Mouse (Mus musculus): Measurements from ENCODE around the gene Polr3gl.
A peak's percentile ranks its signal among the peaks of the same experiment; 100 is the strongest.

Polr3gl gene

GRCm38 (mm10) chr3:96557694-96558093 lies 36.3 kb downstream of the Polr3gl start, which contains the start of gene Txnip:
Gene Txnip (plus strand): TSS chr3:96557957.
- DNase-seq (ENCODE audit: low spot score): peak; percentile 99

GRCm38 (mm10) chr3:96556651-96557635 lies 37.0 kb downstream of the Polr3gl start:
- DNase-seq (ENCODE audit: low spot score): no peak

- DNase-seq (ENCODE audit: low spot score): no peak
Observed at GRCm38 (mm10) chr3:96555999-96556614, 37.9 kb downstream of the Polr3gl start.

- no peak for DNase-seq (ENCODE audit: low spot score)
Observed at GRCm38 (mm10) chr3:96555041-96555596, 38.9 kb downstream of the Polr3gl start.

GRCm38 (mm10) chr3:96554251-96554650 lies 39.7 kb downstream of the Polr3gl start:
- DNase-seq (ENCODE audit: low spot score): no peak

- DNase-seq (ENCODE audit: low spot score): no peak
Observed at GRCm38 (mm10) chr3:96553601-96554000, 40.4 kb downstream of the Polr3gl start.

GRCm38 (mm10) chr3:96551890-96552289 lies 42.1 kb downstream of the Polr3gl start:
- no peak for DNase-seq (ENCODE audit: low spot score)

GRCm38 (mm10) chr3:96551203-96551602 lies 42.8 kb downstream of the Polr3gl start:
- DNase-seq (ENCODE audit: low spot score): no peak

GRCm38 (mm10) chr3:96549346-96549745 lies 44.6 kb downstream of the Polr3gl start:
- DNase-seq (ENCODE audit: low spot score): no peak

GRCm38 (mm10) chr3:96548824-96549223 lies 45.2 kb downstream of the Polr3gl start:
- no peak for DNase-seq (ENCODE audit: low spot score)

- peak; percentile 79 for DNase-seq (ENCODE audit: low spot score)
Observed at GRCm38 (mm10) chr3:96547389-96547960, 46.5 kb downstream of the Polr3gl start.

GRCm38 (mm10) chr3:96546880-96547279 lies 47.1 kb downstream of the Polr3gl start:
- DNase-seq (ENCODE audit: low spot score): no peak

GRCm38 (mm10) chr3:96545565-96545964 lies 48.4 kb downstream of the Polr3gl start:
- DNase-seq (ENCODE audit: low spot score): no peak

- DNase-seq (ENCODE audit: low spot score): no peak
Observed at GRCm38 (mm10) chr3:96543345-96543744, 50.6 kb downstream of the Polr3gl start.

GRCm38 (mm10) chr3:96542554-96542953 lies 51.4 kb downstream of the Polr3gl start:
- no peak for DNase-seq (ENCODE audit: low spot score)

- DNase-seq (ENCODE audit: low spot score): no peak
Observed at GRCm38 (mm10) chr3:96541328-96542078, 52.5 kb downstream of the Polr3gl start.

GRCm38 (mm10) chr3:96540740-96541139 lies 53.2 kb downstream of the Polr3gl start:
- DNase-seq (ENCODE audit: low spot score): no peak

GRCm38 (mm10) chr3:96539316-96539715 lies 54.7 kb downstream of the Polr3gl start:
- DNase-seq (ENCODE audit: low spot score): no peak

- DNase-seq (ENCODE audit: low spot score): no peak
Observed at GRCm38 (mm10) chr3:96534300-96534699, 59.7 kb downstream of the Polr3gl start.

- DNase-seq (ENCODE audit: low spot score): no peak
Observed at GRCm38 (mm10) chr3:96532050-96532449, 61.9 kb downstream of the Polr3gl start.

- no peak for DNase-seq (ENCODE audit: low spot score)
Observed at GRCm38 (mm10) chr3:96528506-96528905, 65.5 kb downstream of the Polr3gl start.

All from urinary bladder, postnatal 25 days (tissue).